ENCODE assay signal across 20 mouse cellular contexts in genomic region chr16:95216346-95216745, GRCm38 (mm10). TPM values are rescaled to one million over a fixed set of nuclear protein-coding genes. Genes with fewer than 3 reads are reported as not detected.
DNase-seq lines count a peak whose midpoint lies in the region; ATAC-seq lines count a peak whose summit lies in the region.
"Had no signal": no experiment of that assay in that cellular context is flagged by ENCODE, and none has a peak within 500 bp of the region (broad histone marks: within the 10 kb centered on the region; RNA-seq: fewer than 3 reads in every experiment).

No protein-coding gene starts in this region.

- H3K4me2 ChIP-seq in midbrain, embryonic 11.5 days = no peak overlapping the region

- peaks cover 5% of the 10 kb centered on the region; the same call in 1 of the 2 replicates for H3K4me1 ChIP-seq in midbrain, embryonic 11.5 days (ENCODE audit: control insufficient read depth, insufficient read depth, low read length)
- H3K4me1 ChIP-seq in midbrain, embryonic 10.5 days = peaks cover 13% of the 10 kb centered on the region

- 91% methylated on average over 7 of the region's 7 CpGs for WGBS in midbrain, embryonic 11.5 days
- WGBS in midbrain, embryonic 10.5 days = 94% methylated on average over 7 of the region's 7 CpGs

- H3K27me3 ChIP-seq in midbrain, embryonic 11.5 days (ENCODE audit: control insufficient read depth, insufficient read depth, low read length) = no peaks in the 10 kb centered on the region
- no peaks in the 10 kb centered on the region for H3K27me3 ChIP-seq in midbrain, embryonic 10.5 days (ENCODE audit: low read depth, poor library complexity, severe bottlenecking)
- H3K27me3 ChIP-seq: CH12.LX, Patski had no signal

- no peak overlapping the region for H3K9ac ChIP-seq in midbrain, embryonic 11.5 days (ENCODE audit: low read length)

- H3K36me3 ChIP-seq in midbrain, embryonic 11.5 days (ENCODE audit: control insufficient read depth, insufficient read depth, low read length) = no peaks in the 10 kb centered on the region
- H3K36me3 ChIP-seq in midbrain, embryonic 10.5 days = no peaks in the 10 kb centered on the region
- H3K36me3 ChIP-seq: G1E had no signal

- H3K4me3 ChIP-seq in midbrain, embryonic 11.5 days (ENCODE audit: low read depth, low read length) = no peak overlapping the region
- H3K4me3 ChIP-seq in midbrain, embryonic 10.5 days = no peak overlapping the region

- no peak overlapping the region for H3K27ac ChIP-seq in midbrain, embryonic 11.5 days (ENCODE audit: low read depth, low read length)
- no peak overlapping the region for H3K27ac ChIP-seq in midbrain, embryonic 10.5 days (replicated peaks)

- H3K9me3 ChIP-seq in midbrain, embryonic 11.5 days (ENCODE audit: control insufficient read depth, low read length) = no peaks in the 10 kb centered on the region
- H3K9me3 ChIP-seq in midbrain, embryonic 10.5 days (replicated peaks) = no peaks in the 10 kb centered on the region
- H3K9me3 ChIP-seq: G1E had no signal

- no peak for ATAC-seq in midbrain, embryonic 11.5 days (ENCODE audit: low FRiP score)
- ATAC-seq: activated CD4-positive, CD25-positive, alpha-beta regulatory T cell, adult 4 months; CD4-positive, CD25-positive, alpha-beta regulatory T cell, adult 4 months; Patski had no signal

- DNase-seq in heart, adult 11 months = peak; percentile 83
- DNase-seq in heart, postnatal 25 days (ENCODE audit: low spot score) = no peak
- peak; percentile 64 for DNase-seq in midbrain, embryonic 11.5 days (ENCODE audit: low spot score, missing footprints)
- DNase-seq in midbrain, embryonic 10.5 days (ENCODE audit: low spot score) = no peak
- DNase-seq: adrenal gland, adult 2 months; adrenal gland, adult 8-10 months; adrenal gland, postnatal 10 days; adrenal gland, postnatal 14 days; adrenal gland, postnatal 25 days; adrenal gland, postnatal 36 days; B cell, adult 2 months; cerebellum, adult 11 months; cerebellum, adult 11-12 months; cerebellum, adult 18-20 months had no signal

- intact Hi-C loops in heart, postnatal 25 days (cut with DNase I) = no loop called here

RNA-seq across cellular contexts. Expression of gene Kcnj15, which starts 41.0 kb away (rescaled TPM):
- total RNA-seq in heart, postnatal 25 days (2021) = 1 to 10 TPM; 1.2 to 1.6 TPM
- 0.16 TPM in 1 of 2 replicates, not detected in the other for polyA plus RNA-seq in midbrain, embryonic 11.5 days (2014; fragmentation: Nextera tagmentation; extraction: Ambion mirVana)
- polyA plus RNA-seq in midbrain, embryonic 10.5 days (2016; fragmentation: Nextera tagmentation; extraction: Ambion mirVana) = 0.17 and 0.20 TPM in 2 replicates
- total RNA-seq: MEL had no signal
- polyA plus RNA-seq: G1E had no signal

Comparison
In these comparisons a context has a peak if more than half of its experiments do, and no peak if none do; other contexts are left out.
1. DNase-seq: peak in heart, adult 11 months (single experiment) and midbrain, embryonic 11.5 days (single experiment); none in heart, postnatal 25 days (single experiment) and midbrain, embryonic 10.5 days (single experiment).